Mouse (Mus musculus) left cerebral cortex, adult 11 months (tissue): ENCODE measurements around the gene Zeb2.

ENCODE experiments used
- DNase-seq: peaks from one replicate; pipeline ENCODE4 v3.0.0; 2022; ENCODE audit warnings: low spot score

Gene Zeb2

GRCm38 (mm10) chr2:44981646-44982045 lies 135.5 kb downstream of the Zeb2 start:
- no peak for DNase-seq

DNA sequence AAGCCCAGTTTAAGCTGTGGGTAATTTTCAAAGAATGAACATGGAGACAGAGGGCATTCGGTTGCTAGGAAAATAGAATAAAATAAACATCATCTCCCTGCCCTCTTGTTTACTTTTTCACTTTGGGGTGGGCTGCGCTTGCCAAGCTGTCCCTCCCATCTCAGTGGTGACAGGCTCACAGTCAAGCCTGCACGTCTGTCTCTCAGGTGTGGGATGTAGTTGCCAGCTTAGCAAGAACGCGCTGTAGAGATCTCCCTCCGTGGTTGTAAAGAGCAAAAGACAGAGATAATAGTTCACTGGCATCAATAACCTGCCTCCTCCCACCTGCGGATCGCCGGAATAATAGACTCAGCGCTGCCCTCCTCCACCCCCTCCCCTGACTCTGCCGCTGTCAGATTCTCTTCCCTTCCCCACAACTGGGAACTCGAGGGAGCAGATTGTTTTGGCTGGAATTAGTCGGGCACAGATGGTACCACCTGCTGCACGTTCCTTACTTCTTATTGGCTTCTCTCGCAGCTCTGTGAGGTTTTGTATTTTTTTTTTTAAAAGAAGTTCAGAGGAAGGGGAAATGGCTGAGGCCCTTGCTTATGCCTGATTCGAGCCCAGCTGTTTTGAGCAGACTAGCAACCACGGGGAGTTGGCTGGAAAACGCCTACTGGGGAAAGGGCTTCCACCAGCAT lies 138.0 kb downstream of the Zeb2 start:
- DNase-seq = peak; percentile 53

- no peak for DNase-seq
These were observed 139.2 kb downstream of the Zeb2 start for GRCm38 (mm10) chr2:44978038-44978437.

DNA sequence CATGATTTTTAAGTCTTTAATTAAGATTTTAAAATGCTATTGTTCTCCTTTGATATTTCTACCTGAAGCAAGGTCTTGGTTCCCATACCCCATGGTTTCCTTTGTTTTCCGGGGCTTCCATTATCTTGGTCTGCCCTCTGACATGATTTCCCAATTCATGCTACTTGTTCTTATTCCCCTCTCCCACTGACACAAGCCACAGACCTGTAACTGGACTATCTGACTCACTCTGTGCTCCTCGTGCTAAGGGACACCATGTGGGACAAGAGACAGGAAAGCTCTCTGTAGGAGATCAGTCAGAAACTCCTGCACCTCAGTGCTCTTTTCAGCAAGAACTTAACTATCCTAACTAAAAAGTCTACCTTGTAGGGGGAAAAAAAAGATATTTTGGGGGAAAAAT lies 139.6 kb downstream of the Zeb2 start:
- DNase-seq = no peak

DNA sequence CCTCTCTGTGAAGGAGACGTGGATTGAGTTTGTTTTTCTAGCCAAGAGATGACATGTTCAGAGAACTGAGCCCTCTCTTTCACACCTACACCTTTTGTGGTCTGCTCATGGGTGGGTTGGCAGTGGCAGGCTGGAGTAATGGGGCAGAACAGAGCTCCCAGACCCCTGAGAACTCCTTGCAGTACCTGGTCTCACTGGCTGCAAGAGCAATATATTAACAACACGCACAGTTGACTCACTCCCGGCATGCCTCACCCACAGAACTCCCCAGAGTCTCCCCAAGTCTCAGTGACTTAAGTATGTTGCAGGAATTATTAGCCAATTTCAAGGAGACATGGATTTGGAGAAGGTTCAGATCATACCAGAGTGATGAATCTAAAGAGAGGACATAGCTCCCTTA lies 140.1 kb downstream of the Zeb2 start:
- DNase-seq = no peak

DNA sequence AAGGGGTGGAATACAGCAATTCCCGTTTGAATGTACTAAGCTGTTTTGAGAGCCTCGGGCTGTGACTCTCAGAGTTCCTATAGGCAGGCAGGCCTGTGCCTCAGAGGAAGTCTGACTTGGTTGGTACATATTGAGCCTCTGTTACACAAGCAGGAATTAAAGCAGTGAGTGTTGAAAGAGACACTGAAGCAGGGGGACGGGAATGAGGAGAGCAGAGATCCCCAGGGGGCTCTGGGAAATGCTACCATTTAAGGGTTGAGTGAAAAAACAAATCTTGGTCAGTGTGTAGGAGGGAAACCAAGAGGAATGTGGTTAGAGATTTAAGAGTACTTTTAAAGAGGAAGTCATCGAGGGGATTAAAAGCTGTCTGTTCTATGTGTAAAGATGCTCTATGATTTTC lies 140.7 kb downstream of the Zeb2 start:
- no peak for DNase-seq

GRCm38 (mm10) chr2:44973828-44974227 lies 143.4 kb downstream of the Zeb2 start:
- DNase-seq = no peak

DNA sequence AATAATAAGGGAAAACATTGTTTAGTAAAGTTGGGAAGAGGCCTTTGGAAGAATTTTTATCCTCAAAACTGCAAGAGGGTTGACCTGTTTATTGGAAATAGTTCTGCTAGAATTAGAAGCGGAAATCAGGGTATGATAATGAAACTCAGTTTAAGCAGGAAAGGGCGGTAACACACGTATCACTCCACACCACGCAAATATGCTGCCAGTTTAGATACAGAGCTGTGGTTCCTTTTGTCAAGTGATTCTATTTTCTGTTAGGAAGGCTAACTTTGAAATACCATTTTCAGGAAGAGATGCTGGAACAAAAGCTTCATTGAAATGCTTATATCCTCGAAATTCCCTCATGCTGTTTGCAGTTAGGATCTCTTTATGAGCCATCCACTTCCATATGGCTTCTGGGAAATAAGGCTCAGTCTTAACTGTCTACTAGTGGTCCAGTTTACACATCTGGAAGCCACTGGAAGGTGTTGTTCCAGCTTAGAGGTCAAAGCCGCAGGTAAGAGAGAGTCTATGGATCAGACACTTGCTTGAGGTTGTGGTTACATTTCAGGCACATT lies 147.0 kb downstream of the Zeb2 start:
- no peak for DNase-seq

DNA sequence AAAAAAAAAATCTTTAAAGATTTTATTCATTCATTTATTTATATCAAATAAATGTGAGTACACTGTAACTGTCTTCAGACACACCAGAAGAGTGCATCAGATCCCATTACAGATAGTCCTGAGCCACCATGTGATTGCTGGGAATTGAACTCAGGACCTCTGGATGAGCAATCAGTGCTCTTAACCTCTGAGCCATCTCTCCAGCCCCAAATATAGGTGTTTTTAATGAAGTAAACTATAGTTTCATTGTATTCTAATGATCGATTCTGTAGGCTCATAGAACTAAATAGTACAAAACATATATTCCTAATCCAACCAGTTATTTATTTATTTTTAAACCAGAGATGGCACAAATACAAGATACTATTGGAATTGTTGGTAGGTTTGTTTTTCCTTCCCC lies 147.6 kb downstream of the Zeb2 start:
- DNase-seq = no peak

DNA sequence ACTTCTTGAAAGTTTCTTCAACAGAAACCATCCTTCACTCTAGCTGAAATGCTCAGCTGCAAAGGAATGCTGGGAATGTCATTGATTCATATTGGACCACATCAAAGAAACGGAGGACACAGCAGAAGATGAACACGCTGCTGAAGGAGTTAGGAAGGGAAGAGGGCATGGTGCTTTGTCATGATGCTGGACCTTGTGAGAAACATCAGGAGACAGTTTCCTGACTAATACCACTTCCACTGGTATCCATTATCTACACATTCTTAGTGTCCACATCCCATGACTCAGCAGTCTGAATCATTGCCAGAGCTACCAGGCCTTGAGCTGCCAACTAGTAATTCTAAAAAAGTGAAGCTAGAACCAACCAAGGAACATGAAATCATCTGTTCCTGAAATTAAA lies 148.0 kb downstream of the Zeb2 start:
- no peak for DNase-seq

DNA sequence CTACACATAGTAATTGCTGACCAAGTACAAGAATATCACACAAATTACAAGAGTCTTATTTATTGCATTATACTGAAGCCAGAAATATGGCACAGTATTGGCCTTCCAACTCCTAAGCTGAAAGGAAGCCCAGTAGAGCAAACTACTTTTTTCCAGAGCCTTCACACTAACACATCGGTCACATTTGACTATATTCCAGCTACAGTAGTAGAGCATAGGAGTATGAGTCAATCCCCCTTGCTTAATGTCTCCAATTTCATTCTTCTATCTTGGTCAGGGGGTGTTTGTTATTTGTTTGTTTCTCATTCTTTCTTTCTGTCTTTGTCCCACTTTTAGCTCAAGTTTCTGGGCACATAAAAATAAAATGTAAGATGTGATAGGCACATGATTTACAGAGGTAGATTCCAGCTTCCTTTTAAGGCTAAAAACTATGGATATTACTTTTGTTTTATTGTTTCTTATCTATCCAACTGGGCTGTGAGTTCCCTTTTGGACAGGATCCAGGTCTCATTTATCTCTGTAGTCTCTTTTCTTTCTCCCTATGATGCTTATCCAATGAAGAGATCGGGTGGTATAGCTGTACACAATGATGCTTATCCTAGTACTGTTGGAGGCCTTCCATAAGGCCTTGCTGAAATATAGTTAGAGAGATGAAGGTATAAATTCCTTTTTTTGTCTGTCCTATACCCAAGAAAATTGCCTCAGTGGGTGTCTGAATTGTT lies 151.2 kb downstream of the Zeb2 start:
- DNase-seq = no peak

DNA sequence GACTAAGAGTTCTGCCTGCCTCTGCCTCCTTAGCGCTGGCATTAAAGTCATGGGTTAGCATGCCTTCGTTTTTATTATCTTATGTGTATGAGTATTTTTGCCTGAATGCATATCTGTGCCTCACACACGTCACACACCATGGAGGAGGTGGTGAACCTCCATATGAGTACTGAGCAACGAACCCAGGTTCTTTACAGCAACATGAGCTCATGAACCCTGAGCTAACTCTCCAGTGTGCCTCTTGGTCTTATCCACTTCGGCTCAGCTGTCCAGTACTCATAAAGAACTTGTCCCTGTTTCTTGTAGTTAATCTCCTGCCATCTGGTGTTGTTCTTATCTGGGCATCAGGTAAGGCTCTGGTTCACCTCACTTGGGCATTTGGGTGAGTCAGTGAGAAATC lies 154.6 kb downstream of the Zeb2 start:
- no peak for DNase-seq

- DNase-seq = no peak
These were observed 156.0 kb downstream of the Zeb2 start for GRCm38 (mm10) chr2:44961192-44961591.

GRCm38 (mm10) chr2:44960561-44960960 lies 156.6 kb downstream of the Zeb2 start:
- DNase-seq = no peak

DNA sequence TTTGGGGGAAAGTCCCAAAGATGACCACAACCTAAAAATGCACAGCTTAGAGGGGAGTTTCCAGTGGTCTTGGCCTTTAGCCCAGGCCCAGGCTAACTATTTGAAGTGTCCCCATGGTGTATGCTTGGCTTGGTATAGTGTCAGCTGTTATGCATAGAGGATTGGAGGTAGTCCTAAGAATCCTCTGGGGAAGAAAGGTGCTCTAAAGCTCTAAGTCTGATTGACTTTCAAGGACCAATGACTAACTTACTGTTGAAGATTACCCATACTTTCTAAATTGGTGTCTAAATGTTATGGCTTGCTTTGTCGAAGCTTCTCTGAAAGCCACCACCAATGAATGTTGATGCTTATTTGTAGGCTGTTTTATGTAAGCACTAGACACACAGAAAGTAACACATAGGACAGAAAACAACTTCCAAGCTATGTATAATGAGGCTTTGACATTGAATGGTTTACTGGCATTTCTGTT lies 159.8 kb downstream of the Zeb2 start:
- DNase-seq = no peak

- no peak for DNase-seq
These were observed 161.0 kb downstream of the Zeb2 start for GRCm38 (mm10) chr2:44956232-44956631.

DNA sequence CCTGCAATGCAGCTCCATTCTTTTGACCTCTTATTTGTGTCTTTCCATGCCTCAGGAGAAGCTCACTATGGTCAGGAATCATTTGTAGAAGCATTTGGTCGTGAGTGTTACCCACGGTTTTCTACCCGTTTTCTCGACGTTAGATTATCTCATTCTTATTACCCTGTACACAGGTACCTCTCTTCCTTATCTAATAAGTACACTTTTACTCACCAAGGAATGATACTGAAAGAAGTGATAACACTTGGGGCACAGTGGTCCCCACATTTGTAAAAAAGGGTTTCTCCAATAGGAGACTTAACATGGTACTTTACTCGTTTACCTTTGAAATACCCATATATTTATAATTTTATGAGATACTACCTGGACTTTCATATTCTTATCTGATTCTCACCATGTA lies 161.7 kb downstream of the Zeb2 start:
- DNase-seq = no peak

DNA sequence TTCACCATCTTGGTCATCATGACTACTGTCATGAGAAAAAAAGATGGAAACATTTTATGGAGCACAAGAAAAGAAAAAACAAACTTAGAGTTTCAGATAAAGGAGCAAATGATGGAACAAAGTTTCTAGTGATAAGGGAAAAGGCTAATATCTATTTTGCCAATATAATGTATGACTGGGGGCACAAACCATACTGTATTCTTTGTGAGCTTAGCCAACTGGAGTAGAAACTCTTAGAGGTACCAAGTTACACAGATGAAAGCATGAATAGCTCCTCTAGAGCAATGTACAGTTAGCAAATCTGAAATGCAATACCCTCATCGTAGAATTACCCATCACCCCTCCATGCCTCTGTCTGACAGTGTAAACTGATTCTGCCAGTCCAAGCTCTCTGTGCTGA lies 163.0 kb downstream of the Zeb2 start:
- no peak for DNase-seq

DNA sequence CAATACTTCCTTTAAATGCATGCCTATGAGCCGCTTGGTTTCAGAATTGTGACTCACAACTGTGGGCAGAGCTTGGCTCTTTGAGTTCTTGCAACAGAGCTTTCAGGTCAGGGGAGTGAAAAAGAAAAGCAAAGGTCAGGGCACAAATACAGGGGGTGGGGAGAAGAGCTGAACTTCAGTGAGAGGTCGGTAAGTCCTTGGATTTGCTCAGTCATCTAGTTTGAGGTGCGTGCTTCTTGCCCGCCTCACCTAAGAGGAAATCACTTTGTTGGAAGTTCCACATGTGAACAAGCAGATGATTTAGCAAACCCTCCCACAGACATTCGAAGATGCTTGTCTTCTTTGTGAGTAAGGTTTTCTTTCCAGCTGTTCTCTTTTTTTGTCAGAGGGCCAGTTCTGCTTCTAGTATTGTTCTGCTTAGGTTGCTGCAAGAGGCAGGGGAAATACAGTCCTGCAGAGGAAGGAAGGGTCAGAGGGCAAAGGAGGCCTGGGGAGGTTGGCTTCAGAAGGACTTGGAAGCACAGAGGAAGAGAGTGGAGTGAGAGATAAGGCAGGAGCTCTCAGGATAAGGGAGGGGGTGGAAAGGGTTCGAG lies 164.3 kb downstream of the Zeb2 start:
- DNase-seq = no peak

DNA sequence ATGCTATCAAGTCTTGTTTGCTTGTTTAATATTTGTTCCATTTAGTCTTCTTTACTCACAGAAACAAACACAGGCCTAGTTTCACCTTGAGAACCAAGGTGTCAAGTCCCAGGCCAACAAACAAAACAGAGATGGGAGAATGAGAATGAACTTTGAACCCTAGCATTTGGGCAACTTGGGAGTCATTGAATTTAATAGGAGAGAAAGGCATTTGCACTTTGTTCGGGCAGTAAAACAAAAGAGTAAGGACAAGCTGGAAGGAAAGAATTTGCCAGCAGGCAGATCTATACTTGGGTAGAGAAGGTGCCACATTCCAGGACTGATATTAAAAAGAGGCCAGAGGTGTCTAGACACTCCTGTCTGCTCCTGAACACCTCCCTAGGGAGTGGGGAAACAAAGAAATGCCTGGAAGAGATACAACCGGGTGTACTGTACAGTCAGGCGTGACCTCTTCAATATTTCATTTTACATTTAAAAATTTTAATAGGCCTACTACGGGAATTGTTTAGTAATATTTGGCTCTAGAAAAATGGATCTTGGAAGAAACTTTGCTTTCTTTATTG lies 165.5 kb downstream of the Zeb2 start:
- no peak for DNase-seq

DNA sequence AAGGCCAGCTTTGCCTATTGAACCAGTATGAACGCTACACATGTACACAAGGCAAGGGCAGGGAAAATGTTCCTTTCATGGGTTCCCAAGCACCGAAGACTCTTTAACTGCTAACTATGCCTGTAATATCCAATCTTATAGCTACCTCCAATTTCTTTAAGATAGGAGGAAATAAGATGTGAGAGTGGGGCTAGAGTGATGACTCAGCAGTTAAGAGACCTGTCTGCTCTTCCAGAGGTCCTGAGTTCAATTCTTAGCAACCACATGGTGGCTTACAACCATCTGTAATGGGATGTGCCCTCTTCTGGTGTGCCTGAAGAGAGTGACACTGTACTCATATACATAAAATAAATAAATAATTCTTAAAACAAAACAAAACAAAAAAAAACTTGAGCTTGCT lies 172.5 kb downstream of the Zeb2 start:
- DNase-seq = no peak
